Mouse (Mus musculus) megakaryocyte-erythroid progenitor cell, adult 5-6 weeks (primary cell): ENCODE results near the gene Mki67. TPM values are rescaled to one million over a fixed set of nuclear protein-coding genes. Genes with fewer than 3 reads are reported as not detected.
"Not testable (repeated sequence)": the region's sequence is repeated elsewhere in the genome, so short reads cannot be mapped to it uniquely, and the experiment has no call there.

ENCODE experiments used
- ATAC-seq: replicated peaks from 2 replicates; pipeline ENCODE4 v1.8.0; 2016; ENCODE audit warnings: mild to moderate bottlenecking, inconsistent platforms; ENCODE audit not compliant: severe bottlenecking, poor library complexity, low FRiP score, low TSS enrichment
- total RNA-seq, 2 experiments: library from RNA; stranded (forward) in 1 of 2; stranded (reverse) in 1 of 2; fragments of 200-1000, 215-1000 nt in 1 of 2; fragments of >200 nt in 1 of 2; fragmentation: Nextera tagmentation in 1 of 2; gene quantifications; 2 replicates each; pipeline ENCODE4 v1.2.3; 2014 to 2017

Mki67 gene
- total RNA-seq, 2 experiments from 2014 or later = 333 to 382 TPM

GRCm38 (mm10) chr7:135684938-135685337, 31.2 kb downstream of the Mki67 start:
- 0 out of 2 replicates have a peak, but pooled peaks have one; percentile 18 for ATAC-seq

GRCm38 (mm10) chr7:135684098-135684497, 32.1 kb downstream of the Mki67 start:
- not testable (repeated sequence) for ATAC-seq

GRCm38 (mm10) chr7:135680334-135680733, 35.8 kb downstream of the Mki67 start:
- ATAC-seq = peak; percentile 51

- ATAC-seq = no peak
These were observed 39.4 kb downstream of the Mki67 start for GRCm38 (mm10) chr7:135676722-135677121.

GRCm38 (mm10) chr7:135673576-135673975, 42.6 kb downstream of the Mki67 start:
- no peak for ATAC-seq

GRCm38 (mm10) chr7:135668852-135669739, 47.1 kb downstream of the Mki67 start:
- peak; percentile 66 for ATAC-seq

GRCm38 (mm10) chr7:135666314-135666713, 49.8 kb downstream of the Mki67 start:
- ATAC-seq = no peak

- ATAC-seq = no peak
These were observed 52.0 kb downstream of the Mki67 start for GRCm38 (mm10) chr7:135664211-135664610.

GRCm38 (mm10) chr7:135660314-135660713, 55.8 kb downstream of the Mki67 start:
- no peak for ATAC-seq

- no peak for ATAC-seq
These were observed 56.7 kb downstream of the Mki67 start for GRCm38 (mm10) chr7:135659314-135659935.

- ATAC-seq = no peak
These were observed 58.0 kb downstream of the Mki67 start for GRCm38 (mm10) chr7:135658150-135658549.

GRCm38 (mm10) chr7:135655113-135655512, 61.0 kb downstream of the Mki67 start:
- no peak for ATAC-seq

GRCm38 (mm10) chr7:135654288-135654687, 61.9 kb downstream of the Mki67 start:
- ATAC-seq = no peak

GRCm38 (mm10) chr7:135653601-135654000, 62.6 kb downstream of the Mki67 start:
- ATAC-seq = no peak

GRCm38 (mm10) chr7:135652781-135653180, 63.4 kb downstream of the Mki67 start:
- ATAC-seq = no peak

- peak; percentile 28; the same call in 1 of the 2 replicates for ATAC-seq
These were observed 64.2 kb downstream of the Mki67 start for GRCm38 (mm10) chr7:135651831-135652511.

- no peak for ATAC-seq
These were observed 66.1 kb downstream of the Mki67 start for GRCm38 (mm10) chr7:135650061-135650460.

GRCm38 (mm10) chr7:135649306-135649705, 66.9 kb downstream of the Mki67 start:
- no peak for ATAC-seq

- no peak for ATAC-seq
These were observed 67.3 kb downstream of the Mki67 start for GRCm38 (mm10) chr7:135648821-135649220.

- no peak for ATAC-seq
These were observed 69.2 kb downstream of the Mki67 start for GRCm38 (mm10) chr7:135646976-135647375.
